Mouse (Mus musculus) spleen, embryonic (tissue): ENCODE results near the gene Zfp467.

Experiments
- CTCF ChIA-PET: fragments of 350-600 bp; sonication (Branson Sonifier 250); formaldehyde crosslinking; loops from one replicate; lab custom pipeline; 2022; lab: Charles Lee

Zfp467 gene

GRCm38 (mm10) chr6:48440306-48441014, 5.2 kb downstream of the Zfp467 start:
- CTCF ChIA-PET: no interaction called here

DNA sequence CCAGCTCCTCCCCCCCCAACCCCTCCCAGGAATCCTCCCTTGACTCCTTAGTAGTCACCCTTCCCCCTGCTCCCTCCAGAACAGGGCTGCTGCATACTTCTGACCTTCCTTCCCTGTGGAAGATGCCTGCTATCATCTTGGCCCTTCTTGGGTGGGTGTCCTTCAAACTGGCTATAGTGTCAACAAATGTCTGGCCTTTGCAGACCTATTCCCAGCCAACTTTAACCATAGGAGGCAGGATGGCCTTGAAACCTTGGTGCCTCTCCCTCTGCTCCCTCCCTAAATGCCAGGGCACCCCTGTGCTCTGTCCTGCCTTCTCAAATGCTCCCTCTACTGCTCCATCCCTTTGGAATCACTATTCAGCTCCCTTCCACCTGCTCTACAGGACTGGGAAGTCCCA, 6.0 kb downstream of the Zfp467 start:
- CTCF ChIA-PET: no interaction called here

GRCm38 (mm10) chr6:48438475-48439125, 7.0 kb downstream of the Zfp467 start:
- CTCF ChIA-PET: no interaction called here

GRCm38 (mm10) chr6:48437679-48438376, 7.8 kb downstream of the Zfp467 start:
- CTCF ChIA-PET: no interaction called here

GRCm38 (mm10) chr6:48435706-48436349, 9.8 kb downstream of the Zfp467 start:
- CTCF ChIA-PET: no interaction called here

DNA sequence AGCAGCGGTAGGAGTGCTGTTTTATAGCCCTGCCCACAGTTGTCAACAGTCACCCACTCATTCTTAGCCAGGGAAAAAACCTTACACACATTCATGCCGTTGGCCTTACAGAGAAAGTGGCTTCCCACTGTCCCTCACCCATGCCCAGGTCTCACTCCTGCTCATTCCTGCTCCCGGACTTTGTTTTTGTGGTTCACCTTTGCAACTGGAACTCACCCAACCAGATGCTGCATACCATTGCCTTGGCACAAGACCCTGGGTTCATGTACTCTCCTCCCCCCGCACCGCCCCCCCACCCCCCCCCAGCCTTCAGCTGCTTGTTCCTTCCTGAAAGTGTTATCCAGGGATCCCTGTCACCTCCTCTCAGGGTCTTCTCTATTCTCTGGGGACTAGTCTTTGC, 10.5 kb downstream of the Zfp467 start:
- CTCF ChIA-PET: no interaction called here

DNA sequence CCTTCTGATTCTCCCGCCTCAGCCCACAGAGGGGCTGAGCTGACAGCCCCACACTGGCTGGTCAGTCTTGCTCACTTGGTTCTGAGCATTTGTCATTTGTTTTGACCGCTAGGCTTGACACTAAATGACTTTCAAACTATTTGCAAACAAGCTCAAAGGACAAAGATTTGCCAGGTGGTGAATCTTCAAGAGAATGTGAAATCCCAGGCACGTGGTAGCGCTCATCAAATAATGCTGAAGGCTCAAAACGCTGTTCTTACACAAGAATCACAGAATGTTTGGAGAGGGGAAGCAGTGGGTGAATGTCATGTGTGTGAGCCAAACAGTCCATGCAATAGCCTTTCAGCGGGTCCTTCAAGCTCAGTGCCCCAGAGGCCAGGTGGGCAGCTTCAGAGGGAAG, 11.0 kb downstream of the Zfp467 start:
- CTCF ChIA-PET: no interaction called here

DNA sequence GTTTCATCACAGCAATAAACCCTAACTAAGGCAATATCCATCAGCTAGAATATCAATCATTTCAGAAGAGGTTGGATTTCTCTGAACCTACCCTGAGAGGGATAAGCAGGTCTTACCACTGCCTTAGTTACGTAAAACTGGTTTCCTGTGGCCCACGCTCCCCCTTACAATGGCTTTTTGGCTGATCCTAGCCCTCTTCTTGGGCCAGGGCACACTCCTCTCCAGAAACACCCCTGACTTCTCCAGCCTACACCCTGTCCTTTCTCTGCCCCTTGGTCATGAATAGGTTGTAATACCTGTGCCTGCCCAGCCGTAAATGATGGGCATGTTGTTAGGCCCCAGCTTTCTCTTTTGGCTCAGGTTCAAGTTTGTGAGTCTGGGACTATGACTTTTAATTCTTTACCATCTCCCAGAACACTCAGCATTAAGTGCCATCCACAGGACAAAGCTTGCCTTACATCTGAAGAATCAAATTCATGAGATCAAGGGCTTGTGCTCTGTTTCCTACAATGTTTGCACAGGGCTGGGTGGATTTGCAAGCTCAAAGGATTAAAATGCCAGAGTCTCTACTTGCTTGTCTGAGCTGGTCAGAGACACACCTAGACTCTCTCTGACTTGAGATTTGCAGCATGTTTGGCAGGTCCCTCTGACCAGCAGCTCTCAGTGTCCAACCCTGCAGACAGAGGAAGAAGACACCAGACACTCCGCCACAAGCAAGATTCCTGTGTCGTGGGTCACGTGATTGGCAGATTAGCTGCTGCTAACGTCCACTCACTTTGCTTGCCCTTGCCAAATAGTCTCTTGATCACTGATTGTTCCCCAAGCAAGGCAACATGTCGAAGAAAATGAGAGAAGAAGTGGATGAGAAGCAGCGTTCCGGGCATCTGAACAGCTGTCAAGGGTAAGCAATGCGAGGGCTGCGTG, 12.5 kb downstream of the Zfp467 start:
- CTCF ChIA-PET: no interaction called here

DNA sequence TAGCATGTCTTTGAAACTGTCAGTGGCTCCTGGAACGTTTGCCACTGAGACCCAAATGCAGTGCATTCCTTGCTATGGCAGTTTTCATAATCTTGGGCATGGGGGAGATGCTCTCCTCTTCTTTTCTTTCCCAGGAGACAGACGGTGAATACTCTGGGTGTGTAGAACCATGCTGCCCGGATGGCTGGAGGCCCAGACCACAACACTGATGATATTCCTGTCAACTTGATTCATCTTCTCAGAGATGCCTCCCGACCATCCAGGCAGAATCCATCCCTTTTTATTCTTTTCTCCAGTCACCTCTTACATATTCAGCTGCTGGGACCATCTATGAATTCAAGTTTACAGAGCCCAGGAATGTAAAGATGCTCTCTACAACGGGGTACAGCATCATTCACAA, 14.9 kb downstream of the Zfp467 start:
- CTCF ChIA-PET: no interaction called here

- CTCF ChIA-PET: no interaction called here
These were observed 16.7 kb downstream of the Zfp467 start for GRCm38 (mm10) chr6:48428769-48429557.

DNA sequence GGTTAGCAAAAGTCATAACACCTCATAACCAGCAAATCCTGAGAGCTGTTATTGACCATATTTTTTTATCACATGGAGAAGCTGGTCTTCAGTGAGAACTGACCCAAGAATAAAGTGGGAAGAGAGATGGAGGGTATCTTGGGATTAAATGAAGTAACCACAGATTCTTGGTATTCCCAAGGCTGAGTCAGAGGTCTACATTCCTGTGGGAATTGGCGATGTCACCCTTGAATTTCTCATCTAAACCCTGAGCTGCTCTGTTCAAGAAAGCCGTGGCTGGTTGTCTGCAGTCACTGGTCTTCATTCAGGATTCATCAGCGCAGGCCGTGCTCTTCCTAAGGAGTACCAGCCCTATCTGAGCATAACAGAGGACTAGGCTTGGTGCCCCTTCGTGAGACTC, 18.7 kb downstream of the Zfp467 start:
- CTCF ChIA-PET: no interaction called here

DNA sequence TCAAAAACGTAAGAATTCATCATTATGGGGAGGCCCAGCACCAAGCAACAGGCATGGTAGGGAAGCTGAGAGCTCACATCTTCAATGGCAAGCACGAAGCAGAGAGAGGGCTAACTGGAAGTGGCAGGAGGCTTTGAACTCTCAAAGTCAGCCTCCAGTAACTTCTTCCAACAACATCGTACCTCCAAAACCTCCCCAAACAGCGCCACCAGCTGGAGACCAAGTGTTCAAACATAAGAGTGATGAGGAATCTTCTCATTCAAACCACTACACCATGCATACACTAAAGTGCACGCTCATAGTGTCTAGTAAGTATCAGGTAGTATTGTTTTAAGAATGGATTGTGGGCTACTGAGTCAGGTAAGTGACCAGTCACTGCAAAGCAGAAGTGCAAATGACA, 21.6 kb downstream of the Zfp467 start:
- CTCF ChIA-PET: no interaction called here

DNA sequence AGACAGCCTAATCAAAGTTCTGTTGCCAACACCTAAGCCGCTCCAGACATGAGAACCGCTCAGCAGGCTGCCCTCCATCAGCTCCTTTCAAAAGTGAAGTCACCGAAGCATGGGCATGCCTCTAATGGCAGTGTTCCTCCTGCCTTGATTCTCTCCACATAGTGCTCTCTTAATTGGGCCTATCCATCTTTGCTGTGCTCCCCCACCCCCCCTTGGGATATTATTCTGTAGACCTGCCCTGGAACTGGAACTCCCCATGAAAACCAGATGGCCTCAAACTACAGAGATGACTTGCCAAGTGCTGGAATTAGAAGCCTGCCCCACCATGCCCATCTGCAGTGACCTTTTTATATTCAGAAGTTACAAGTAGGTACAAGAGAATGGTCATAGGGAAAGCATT, 22.3 kb downstream of the Zfp467 start:
- CTCF ChIA-PET: no interaction called here

DNA sequence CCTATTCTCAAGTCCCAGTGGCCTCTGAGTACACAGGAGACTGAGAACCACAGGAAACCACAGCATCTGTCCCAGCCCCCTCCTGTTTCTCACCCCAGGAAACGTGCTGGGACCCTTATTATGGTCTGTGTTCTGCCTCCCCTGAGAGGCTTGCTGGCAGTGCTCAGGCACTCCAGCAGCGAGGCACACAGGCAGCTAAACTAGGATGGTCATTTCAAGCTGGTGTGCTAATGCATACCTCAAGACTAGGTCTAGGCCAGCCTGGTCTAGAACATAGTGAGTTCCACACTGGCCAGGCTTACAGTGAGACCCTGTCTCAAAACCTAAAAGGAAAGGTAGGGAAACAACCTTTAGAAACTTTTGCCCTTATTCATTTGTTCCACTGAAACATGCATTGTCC, 25.0 kb downstream of the Zfp467 start:
- CTCF ChIA-PET: no interaction called here

DNA sequence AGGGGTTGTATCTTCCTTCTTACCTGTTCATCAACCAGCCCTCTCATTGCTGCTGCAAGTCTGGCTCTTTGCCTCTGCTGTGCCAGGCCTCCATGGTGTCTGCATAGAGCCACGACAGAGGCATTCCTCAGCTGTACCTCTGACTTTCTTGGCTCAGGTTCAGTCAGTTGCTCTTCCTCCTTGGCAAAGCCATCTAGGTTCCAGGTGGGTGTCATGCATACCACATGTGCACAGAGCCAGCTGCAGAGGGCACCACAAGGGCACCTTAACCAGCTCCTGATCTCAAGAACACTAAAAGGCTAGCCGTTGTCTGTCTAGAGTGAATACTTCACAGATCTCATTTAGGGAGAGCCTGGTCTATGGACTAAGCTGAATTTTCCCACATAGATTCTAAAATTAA, 29.1 kb downstream of the Zfp467 start:
- CTCF ChIA-PET: no interaction called here

DNA sequence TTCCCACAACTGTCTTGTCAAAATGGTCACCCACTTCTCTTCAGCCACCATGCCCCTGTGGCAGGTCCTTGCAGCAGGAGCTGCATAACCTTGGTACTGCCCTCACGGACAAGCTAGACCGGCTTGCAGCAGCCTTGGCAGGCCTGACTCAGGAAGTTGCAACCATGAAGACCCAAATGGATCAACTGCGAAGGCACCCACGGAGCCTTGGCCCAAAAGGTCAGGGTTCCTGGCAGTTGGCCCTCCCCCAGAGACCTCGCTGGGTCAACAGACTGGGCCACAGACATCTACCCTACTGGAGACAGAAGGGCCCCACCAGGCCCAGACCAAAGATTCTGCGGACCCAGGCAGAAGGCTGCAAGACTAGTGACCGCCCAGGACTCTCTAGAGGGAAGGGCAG, 30.0 kb downstream of the Zfp467 start:
- CTCF ChIA-PET: no interaction called here

GRCm38 (mm10) chr6:48414886-48415285, 30.7 kb downstream of the Zfp467 start:
- CTCF ChIA-PET: no interaction called here

- CTCF ChIA-PET: no interaction called here
These were observed 32.5 kb downstream of the Zfp467 start for GRCm38 (mm10) chr6:48413081-48413480.

- CTCF ChIA-PET: no interaction called here
These were observed 33.0 kb downstream of the Zfp467 start for GRCm38 (mm10) chr6:48412662-48413061.

GRCm38 (mm10) chr6:48412147-48412546, 33.5 kb downstream of the Zfp467 start:
- CTCF ChIA-PET: no interaction called here
